Comparison of ENCODE assay signal across 9 mouse cellular contexts in the genomic region with DNA sequence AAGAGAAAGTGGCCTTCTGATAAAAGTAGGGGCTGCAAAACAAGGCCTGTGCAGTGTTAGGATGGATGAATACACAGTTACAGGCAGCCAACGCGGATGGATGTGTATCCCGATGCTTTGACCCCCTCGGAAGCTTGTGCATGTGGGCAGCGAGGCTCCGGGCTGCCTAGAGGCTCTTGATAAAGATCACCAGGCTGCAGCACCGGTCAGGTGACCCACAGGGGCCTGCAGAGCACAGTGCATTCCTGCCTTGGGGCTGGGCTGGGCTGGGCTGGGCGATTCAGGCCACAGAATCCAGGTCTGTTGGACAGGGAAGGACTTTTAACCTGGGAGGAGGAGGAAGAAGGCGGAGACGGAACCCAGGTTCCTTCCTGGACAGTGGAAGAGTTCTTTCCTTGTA.
DNase-seq lines count a peak whose midpoint lies in the region; ATAC-seq and TF ChIP-seq lines count a peak whose summit lies in the region.
"Had no signal": no experiment of that assay in that cellular context is flagged by ENCODE, and none has a peak within 500 bp of the region (broad histone marks: within the 10 kb centered on the region; RNA-seq: fewer than 3 reads in every experiment).

No protein-coding gene starts in this region.

- no peak overlapping the region for H3K4me3 ChIP-seq in heart, embryonic 11.5 days (ENCODE audit: low read depth, low read length)
- no peak overlapping the region for H3K4me3 ChIP-seq in limb, embryonic 14.5 days (replicated peaks; ENCODE audit: low read length)
- H3K4me3 ChIP-seq: left cerebral cortex, adult 2 months had no signal

- peak overlapping the region; percentile 74 for H3K27ac ChIP-seq in heart, embryonic 11.5 days (ENCODE audit: low read depth, low read length)
- H3K27ac ChIP-seq in limb, embryonic 14.5 days (replicated peaks; ENCODE audit: low read depth, low read length): 0 out of 2 replicates have a peak overlapping the region, but pooled peaks have one; percentile 21
- H3K27ac ChIP-seq: left cerebral cortex, adult 2 months had no signal

- ATAC-seq in heart, embryonic 11.5 days (replicated peaks; ENCODE audit: insufficient number of reproducible peaks, low FRiP score, low TSS enrichment): peak; percentile 65; the same call in 1 of the 2 replicates
- ATAC-seq in limb, embryonic 14.5 days (ENCODE audit: low FRiP score, low read depth): no peak

- 34% methylated on average over 10 of the region's 10 CpGs for WGBS in heart, embryonic 11.5 days (ENCODE audit: insufficient replicate concordance)
- WGBS in limb, embryonic 14.5 days: 49% methylated on average over 10 of the region's 10 CpGs

- TF ChIP-seq POLR2A in limb, embryonic 14.5 days (IDR thresholded peaks at IDR 0.05; ENCODE audit: borderline replicate concordance, extremely low read depth, insufficient read depth, insufficient read length): no peak

- peaks cover 18% of the 10 kb centered on the region for H3K4me1 ChIP-seq in heart, embryonic 11.5 days (ENCODE audit: control insufficient read depth, insufficient read depth, low read length)
- peaks cover 20% of the 10 kb centered on the region for H3K4me1 ChIP-seq in limb, embryonic 14.5 days (ENCODE audit: control insufficient read depth, insufficient read depth, low read length)

- no peaks in the 10 kb centered on the region for H3K9me3 ChIP-seq in heart, embryonic 11.5 days (replicated peaks; ENCODE audit: control insufficient read depth, low read length)
- H3K9me3 ChIP-seq in limb, embryonic 14.5 days (ENCODE audit: control insufficient read depth, low read length): no peaks in the 10 kb centered on the region

- no peaks in the 10 kb centered on the region for H3K27me3 ChIP-seq in heart, embryonic 11.5 days (ENCODE audit: control insufficient read depth, insufficient read depth, low read length)
- H3K27me3 ChIP-seq in limb, embryonic 14.5 days (ENCODE audit: control insufficient read depth, insufficient read depth, low read length): no peaks in the 10 kb centered on the region

- H3K4me2 ChIP-seq in heart, embryonic 11.5 days: peak overlapping the region; percentile 49
- no peak overlapping the region for H3K4me2 ChIP-seq in limb, embryonic 14.5 days (replicated peaks; ENCODE audit: low read depth, low read length, severe bottlenecking)

- 0 out of 2 replicates have a peak, but pooled peaks cover 2% of the 10 kb centered on the region for H3K36me3 ChIP-seq in heart, embryonic 11.5 days (ENCODE audit: control insufficient read depth, insufficient read depth, low read length)
- peaks cover 10% of the 10 kb centered on the region; the same call in 1 of the 2 replicates for H3K36me3 ChIP-seq in limb, embryonic 14.5 days (ENCODE audit: control insufficient read depth, insufficient read depth, low read length)

- no peak for DNase-seq in heart, adult 9 months (ENCODE audit: low spot score in 2 of 2)
- peak; percentile 16 to 39 for DNase-seq in urinary bladder, adult 18-20 months (ENCODE audit: low spot score in 2 of 2)
- no peak for DNase-seq in urinary bladder, adult 2 months (ENCODE audit: low spot score)
- DNase-seq in limb, embryonic 14.5 days (ENCODE audit: low spot score): no peak
- DNase-seq in urinary bladder, postnatal 36 days (ENCODE audit: low spot score in 2 of 2): peak; percentile 14 to 38
- no peak for DNase-seq in c-Kit-positive CD71-positive TER-119-positive erythroid progenitor cells, embryonic 14.5 days (ENCODE audit: low spot score)
- no peak for DNase-seq in T-cell, adult 2 months (ENCODE audit: low spot score)

- peak overlapping the region; percentile 70 for H3K9ac ChIP-seq in heart, embryonic 11.5 days (ENCODE audit: low read depth, low read length)
- H3K9ac ChIP-seq in limb, embryonic 14.5 days (ENCODE audit: low read depth, low read length, severe bottlenecking): no peak overlapping the region

Comparison
In these comparisons a context has a peak if more than half of its experiments do, and no peak if none do; other contexts are left out.
1. DNase-seq: peak in urinary bladder, adult 18-20 months (2 of 2) and urinary bladder, postnatal 36 days (2 of 2); none in heart, adult 9 months (0 of 2), urinary bladder, adult 2 months (single experiment), limb, embryonic 14.5 days (single experiment), c-Kit-positive CD71-positive TER-119-positive erythroid progenitor cells, embryonic 14.5 days (single experiment) and T-cell, adult 2 months (single experiment).